Mouse (Mus musculus) embryonic facial prominence, embryonic 10.5 days (tissue): ENCODE data around the gene Tchh. TPM values are rescaled to one million over a fixed set of nuclear protein-coding genes. Genes with fewer than 3 reads are reported as not detected.

Source experiments
- microRNA-seq: library from miRNA; unstranded; fragments of <30 nt; microRNA quantifications from one replicate; pipeline ENCODE4, GENCODE M21; 2017
- polyA plus RNA-seq: library from polyadenylated mRNA; unstranded; fragments of >200 nt; fragmentation: Nextera tagmentation; extraction: Ambion mirVana; gene quantifications from 2 replicates; pipeline ENCODE4 v1.2.1, GENCODE M21; 2016

Tchh gene
- polyA plus RNA-seq, 1 experiment from 2014 or later = 0.32 TPM

Small RNAs within 50 kb of the gene (microRNA-seq; reads per million reads assigned to microRNA genes)
- gene Gm22752 = not detected

Other genes starting within 250 kb of the Tchh start
- not detected in 2 replicates for gene Flg2, start 245.1 kb upstream of the Tchh start, polyA plus RNA-seq
- gene Flg, start 168.8 kb upstream of the Tchh start, polyA plus RNA-seq = not detected in 2 replicates
- gene Hrnr, start 122.6 kb upstream of the Tchh start, polyA plus RNA-seq = not detected in 2 replicates
- not detected in 2 replicates for gene Rptn, start 48.6 kb upstream of the Tchh start, polyA plus RNA-seq
- not detected in 2 replicates for gene Tchhl1, start 26.4 kb downstream of the Tchh start, polyA plus RNA-seq
- 351 and 395 TPM in 2 replicates for gene S100a11, start 78.2 kb downstream of the Tchh start, polyA plus RNA-seq
- gene S100a10, start 112.8 kb downstream of the Tchh start, polyA plus RNA-seq = 118 and 146 TPM in 2 replicates
- gene Tdpoz2, start 210.4 kb downstream of the Tchh start, polyA plus RNA-seq = not detected in 2 replicates
- gene Tdpoz1, start 234.0 kb downstream of the Tchh start, polyA plus RNA-seq = not detected in 2 replicates